Mouse (Mus musculus): ENCODE results near the gene Vmp1.

DNA sequence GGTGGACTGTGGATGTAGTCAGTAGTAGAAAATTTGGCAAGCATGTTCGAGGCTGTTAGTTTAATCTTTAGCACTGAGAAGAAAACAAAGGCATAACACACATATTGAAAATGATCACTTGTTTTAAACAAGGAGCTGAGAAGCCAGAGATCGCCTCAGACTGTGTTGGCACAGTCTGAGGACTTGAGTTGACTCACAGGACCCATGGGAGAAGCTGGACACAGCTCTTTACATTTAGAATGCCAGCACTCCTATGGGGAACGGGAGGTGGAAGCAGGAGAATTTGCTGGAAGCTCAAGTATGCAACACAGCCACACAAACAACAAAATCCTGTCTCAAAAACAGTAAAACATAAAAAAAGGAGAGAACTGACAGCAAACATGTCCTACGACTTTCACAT lies 29.5 kb downstream of the Vmp1 start:
- no peak for TF ChIP-seq POLR2A (IDR thresholded peaks at IDR 0.05; ENCODE audit: low read depth, low read length)
- no peak for TF ChIP-seq CTCF (IDR thresholded peaks at IDR 0.05; ENCODE audit: extremely low read depth, insufficient read depth, insufficient read length, insufficient replicate concordance)
